Mouse (Mus musculus) myocyte (in vitro differentiated cells): ENCODE measurements around the gene Cyp26c1. TPM values are rescaled to one million over a fixed set of nuclear protein-coding genes. Genes with fewer than 3 reads are reported as not detected.

Experiments
- H3K27me3 ChIP-seq: one replicate; pipeline ENCODE4 v1.6.1; 2011; ENCODE audit not compliant: control insufficient read depth, insufficient read depth, insufficient read length
- H3K36me3 ChIP-seq: one replicate; pipeline ENCODE4 v1.6.1; 2011; ENCODE audit not compliant: control insufficient read depth, insufficient read depth
- H3K4me2 ChIP-seq: one replicate; pipeline ENCODE4 v1.6.1; 2011; ENCODE audit warnings: low read depth, control low read depth
- H3K4me3 ChIP-seq: one replicate; pipeline ENCODE4 v1.5.1; 2011; ENCODE audit warnings: mild to moderate bottlenecking, control low read depth, moderate library complexity
- H3K79me2 ChIP-seq: one replicate; pipeline ENCODE4 v1.6.1; 2011; ENCODE audit not compliant: control insufficient read depth, insufficient read depth
- H3ac ChIP-seq: one replicate; pipeline ENCODE4 v1.6.1; 2011; ENCODE audit not compliant: control insufficient read depth, insufficient read length
- CEBPB ChIP-seq: IDR thresholded peaks from 2 replicates; pipeline ENCODE4 v1.6.1; 2011; ENCODE audit warnings: mild to moderate bottlenecking, moderate library complexity; ENCODE audit not compliant: poor library complexity, insufficient read depth, severe bottlenecking
- E2F4 ChIP-seq: IDR thresholded peaks from one replicate; pipeline ENCODE4 v1.6.1; 2011; ENCODE audit warnings: mild to moderate bottlenecking, control low read depth, moderate library complexity; ENCODE audit not compliant: insufficient read depth
- MAX ChIP-seq: IDR thresholded peaks from one replicate; pipeline ENCODE4 v1.6.1; 2011; ENCODE audit warnings: low read depth, mild to moderate bottlenecking, control low read depth
- MYOD1 ChIP-seq, 3 experiments: IDR thresholded peaks; one replicate each; pipeline ENCODE4 v1.6.1; 2011; ENCODE audit warnings: control low read depth in 2 of 3, low read depth in 2 of 3, mild to moderate bottlenecking in 2 of 3, moderate library complexity in 1 of 3; ENCODE audit not compliant: insufficient read length in 2 of 3, control insufficient read depth in 1 of 3
- MYOG ChIP-seq, 3 experiments: IDR thresholded peaks; one replicate each; pipeline ENCODE4 v1.6.1; 2011; ENCODE audit warnings: control low read depth in 2 of 3, low read depth in 2 of 3, mild to moderate bottlenecking in 2 of 3; ENCODE audit not compliant: insufficient read length in 2 of 3, control insufficient read depth in 1 of 3, insufficient read depth in 1 of 3
- POLR2A ChIP-seq: IDR thresholded peaks from one replicate; pipeline ENCODE4 v1.6.1; 2011; ENCODE audit warnings: low read depth, mild to moderate bottlenecking, control low read depth, moderate library complexity; ENCODE audit not compliant: insufficient read length
- POLR2AphosphoS2 ChIP-seq: IDR thresholded peaks from one replicate; pipeline ENCODE4 v1.6.1; 2011; ENCODE audit warnings: low read depth, control low read depth; ENCODE audit not compliant: insufficient read length
- REST ChIP-seq: IDR thresholded peaks from one replicate; pipeline ENCODE4 v1.6.1; 2011; ENCODE audit warnings: mild to moderate bottlenecking, control low read depth, moderate library complexity; ENCODE audit not compliant: insufficient read depth, insufficient read length
- SRF ChIP-seq: IDR thresholded peaks from one replicate; pipeline ENCODE4 v1.6.1; 2011; ENCODE audit warnings: low read depth; ENCODE audit not compliant: control insufficient read depth, insufficient read length
- TCF12 ChIP-seq: IDR thresholded peaks from one replicate; pipeline ENCODE4 v1.6.1; 2011; ENCODE audit warnings: mild to moderate bottlenecking, control low read depth; ENCODE audit not compliant: poor library complexity, insufficient read depth, severe bottlenecking
- TCF3 ChIP-seq: IDR thresholded peaks from one replicate; pipeline ENCODE4 v1.6.1; 2011; ENCODE audit warnings: low read depth, control low read depth; ENCODE audit not compliant: insufficient read length
- USF1 ChIP-seq: IDR thresholded peaks from one replicate; pipeline ENCODE4 v1.6.1; 2011; ENCODE audit warnings: low read depth, mild to moderate bottlenecking, control low read depth, moderate library complexity
- polyA plus RNA-seq: library from polyadenylated mRNA; unstranded; fragments of >200 nt; fragmentation: generic; extraction: Trizol; gene quantifications from one replicate; pipeline ENCODE4 v1.2.1, GENCODE M21; 2012; ENCODE audit warnings: missing spikeins

Cyp26c1 gene
- polyA plus RNA-seq, 1 experiment = 0.17 TPM

GRCm38 (mm10) chr19:37695146-37695545, 9.8 kb downstream of the Cyp26c1 start:
- Histone ChIP-seq H3K27me3 (peaks cover 15% of the 10 kb centered on the region), H3K79me2 (no peaks in the 10 kb centered on the region), H3ac (no peak overlapping the region), H3K36me3 (no peaks in the 10 kb centered on the region), H3K4me2 (no peak overlapping the region), H3K4me3 (no peak overlapping the region)
- TF ChIP-seq REST (no peak), MYOD1 (IDR thresholded peaks at IDR 0.05; ENCODE audit: control insufficient read depth in 1 of 3, insufficient read length in 2 of 3, low read depth in 2 of 3) (no peak), MAX (no peak), POLR2A (no peak), E2F4 (no peak), CEBPB (no peak), TCF12 (no peak), USF1 (no peak), POLR2AphosphoS2 (no peak), MYOG (IDR thresholded peaks at IDR 0.05; ENCODE audit: control insufficient read depth in 1 of 3, insufficient read depth in 1 of 3, insufficient read length in 2 of 3, low read depth in 2 of 3) (no peak)

- H3K36me3 ChIP-seq = no peaks in the 10 kb centered on the region
- no peak overlapping the region for H3K4me2 ChIP-seq
- peaks cover 15% of the 10 kb centered on the region for H3K27me3 ChIP-seq
- TF ChIP-seq TCF3 (no peak), MAX (no peak), POLR2AphosphoS2 (no peak), MYOD1 (IDR thresholded peaks at IDR 0.05; ENCODE audit: control insufficient read depth in 1 of 3, insufficient read length in 2 of 3, low read depth in 2 of 3) (no peak), MYOG (IDR thresholded peaks at IDR 0.05; ENCODE audit: control insufficient read depth in 1 of 3, insufficient read depth in 1 of 3, insufficient read length in 2 of 3, low read depth in 2 of 3) (no peak), REST (no peak), E2F4 (no peak), POLR2A (no peak), USF1 (no peak), CEBPB (no peak), TCF12 (no peak), SRF (no peak)
- H3K79me2 ChIP-seq = no peaks in the 10 kb centered on the region
- H3K4me3 ChIP-seq = no peak overlapping the region
- H3ac ChIP-seq = no peak overlapping the region
Measured at GRCm38 (mm10) chr19:37695762-37696602, 10.6 kb downstream of the Cyp26c1 start.

- TF ChIP-seq USF1 (no peak), TCF12 (no peak), MYOD1 (IDR thresholded peaks at IDR 0.05; ENCODE audit: control insufficient read depth in 1 of 3, insufficient read length in 2 of 3, low read depth in 2 of 3) (no peak), SRF (no peak), E2F4 (no peak), POLR2AphosphoS2 (no peak), MYOG (IDR thresholded peaks at IDR 0.05; ENCODE audit: control insufficient read depth in 1 of 3, insufficient read depth in 1 of 3, insufficient read length in 2 of 3, low read depth in 2 of 3) (no peak), REST (no peak), MAX (no peak), POLR2A (no peak), CEBPB (no peak), TCF3 (no peak)
- H3K4me2 ChIP-seq = no peak overlapping the region
- no peak overlapping the region for H3K4me3 ChIP-seq
- no peaks in the 10 kb centered on the region for H3K36me3 ChIP-seq
- H3K79me2 ChIP-seq = no peaks in the 10 kb centered on the region
- peaks cover 15% of the 10 kb centered on the region for H3K27me3 ChIP-seq
- no peak overlapping the region for H3ac ChIP-seq
Measured at GRCm38 (mm10) chr19:37696603-37697334, 11.4 kb downstream of the Cyp26c1 start.

GRCm38 (mm10) chr19:37697335-37697636, 11.9 kb downstream of the Cyp26c1 start:
- H3ac ChIP-seq = no peak overlapping the region
- TF ChIP-seq USF1 (no peak), CEBPB (no peak), REST (no peak), SRF (no peak), MYOD1 (IDR thresholded peaks at IDR 0.05; ENCODE audit: control insufficient read depth in 1 of 3, insufficient read length in 2 of 3, low read depth in 2 of 3) (no peak), MYOG (IDR thresholded peaks at IDR 0.05; ENCODE audit: control insufficient read depth in 1 of 3, insufficient read depth in 1 of 3, insufficient read length in 2 of 3, low read depth in 2 of 3) (no peak), E2F4 (no peak), MAX (no peak), TCF3 (no peak), POLR2AphosphoS2 (no peak), POLR2A (no peak), TCF12 (no peak)
- H3K4me3 ChIP-seq = no peak overlapping the region
- no peaks in the 10 kb centered on the region for H3K79me2 ChIP-seq
- no peaks in the 10 kb centered on the region for H3K36me3 ChIP-seq
- H3K27me3 ChIP-seq = peaks cover 15% of the 10 kb centered on the region
- H3K4me2 ChIP-seq = peak overlapping the region; percentile 55
